Mouse (Mus musculus): Measurements from ENCODE around the gene Armcx1.
"Not testable (repeated sequence)": the region's sequence is repeated elsewhere in the genome, so short reads cannot be mapped to it uniquely, and the experiment has no call there.

The Armcx1 gene

DNA sequence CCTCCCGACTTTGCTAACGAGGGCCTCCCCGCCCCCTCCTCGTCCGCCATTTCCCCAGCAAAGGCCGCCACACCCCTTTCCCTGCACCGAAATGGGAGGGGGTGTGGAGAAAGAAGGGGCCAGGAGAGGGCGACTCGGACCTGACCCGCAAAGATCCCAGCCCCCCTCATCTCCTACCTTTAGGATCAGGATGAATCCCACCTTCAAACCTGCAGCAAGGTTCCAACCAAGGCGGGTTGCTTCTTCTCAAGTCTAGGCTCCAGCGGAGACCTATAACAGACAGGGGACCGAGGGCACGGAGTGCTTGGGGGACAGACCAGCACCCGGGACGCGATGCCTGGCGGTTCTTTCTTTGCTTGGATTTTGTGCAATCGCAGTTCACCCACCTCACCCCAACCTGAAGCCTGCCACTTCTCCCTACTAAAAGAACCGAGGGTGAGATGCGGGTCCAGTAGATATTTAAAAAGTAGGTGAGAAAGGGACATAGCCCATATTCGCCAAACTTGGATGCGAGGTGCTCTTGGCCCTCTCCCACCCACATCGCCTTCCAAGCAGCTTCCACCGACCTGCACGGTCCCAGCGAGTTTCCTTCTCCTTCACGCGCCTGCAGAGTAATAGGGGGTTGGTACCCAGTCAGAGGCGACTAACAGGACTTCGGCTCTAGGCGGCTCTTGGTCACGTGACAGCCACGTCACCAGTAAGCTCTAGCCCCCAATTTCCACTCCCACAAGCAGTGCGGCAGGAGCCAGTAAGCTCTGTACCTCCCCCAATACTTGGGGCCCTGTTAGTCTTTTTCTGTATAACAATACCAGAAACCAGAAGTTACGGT lies 33.2 kb downstream of the Armcx1 start, which contains the start of gene Armcx6:
Gene Armcx6 (minus strand): TSS at position 654 of the 829 bp plus-strand sequence.
- ChIA-PET POLR2A (interaction anchor here in 2 of 4 experiments (0.6 to 1.2 kb wide), 5 partner anchors 33 to 167 kb away, joined by 3 to 7 read pairs (median 4); partner anchors contain the start of genes Armcx1 (in 1 of the 2), Gla (in 1 of the 2) and Hnrnph2 (in 1 of the 2)), CTCF (interaction anchor here in 1 of 4 experiments (0.9 kb wide), 1 partner anchor 175 kb away, joined by 3 read pairs; no protein-coding TSS in a partner anchor)

DNA sequence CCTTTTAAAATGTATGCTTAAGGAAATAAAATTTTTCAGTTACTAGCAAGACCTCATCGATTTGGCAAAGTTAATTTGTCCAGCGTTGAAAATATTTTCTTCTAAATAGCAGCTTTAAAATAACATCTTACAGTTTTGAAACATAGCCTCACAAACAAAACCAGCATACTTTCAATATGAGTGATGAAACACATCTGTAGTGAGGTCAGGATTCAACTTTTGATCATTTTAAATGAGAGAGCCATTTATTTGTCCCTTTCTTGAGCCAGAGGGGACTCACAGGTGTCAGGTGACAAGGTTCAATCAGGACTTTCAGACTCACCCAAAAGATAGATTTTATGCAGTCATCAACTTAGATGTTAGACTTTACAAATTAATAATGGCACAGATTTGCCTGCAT lies 34.1 kb downstream of the Armcx1 start:
- POLR2A ChIA-PET, result interaction anchor here in 2 of 4 experiments (0.6 to 1.2 kb wide), 5 partner anchors 34 to 168 kb away, joined by 3 to 7 read pairs (median 4); partner anchors contain the start of genes Armcx1 (in 1 of the 2), Gla (in 1 of the 2) and Hnrnph2 (in 1 of the 2)
- CTCF ChIA-PET, result interaction anchor here in 1 of 4 experiments (0.9 kb wide), 1 partner anchor 174 kb away, joined by 3 read pairs; no protein-coding TSS in a partner anchor

- ChIA-PET CTCF (no interaction called here), POLR2A (no interaction called here)
Observed at GRCm38 (mm10) chrX:134752584-134752983, 34.8 kb downstream of the Armcx1 start.

- POLR2A ChIA-PET, result interaction anchor here in 3 of 4 experiments (0.6 to 1.4 kb wide), 5 partner anchors 36 to 1980 kb away, joined by 3 to 5 read pairs (median 4); partner anchors contain the start of genes Armcx1 (in 1 of the 3) and Rpl36a (in 1 of the 3)
- CTCF ChIA-PET, result interaction anchor here in 2 of 4 experiments (0.7 to 1.5 kb wide), 2 partner anchors 10 to 528 kb away, joined by 3 to 4 read pairs; no protein-coding TSS in a partner anchor
Observed at GRCm38 (mm10) chrX:134756434-134757292, 38.9 kb downstream of the Armcx1 start, which contains the start of gene Armcx3. TSS of gene Armcx3 (plus strand) at chrX:134756595.

- ChIA-PET CTCF (interaction anchor here in 1 of 4 experiments (1.5 kb wide), 1 partner anchor 11 kb away, joined by 4 read pairs; no protein-coding TSS in a partner anchor), POLR2A (interaction anchor here in 2 of 4 experiments (1.3 to 1.4 kb wide), 2 partner anchors 40 to 172 kb away, joined by 5 read pairs; partner anchors contain the start of genes Armcx1 (in 1 of the 2) and Rpl36a (in 1 of the 2))
Observed at GRCm38 (mm10) chrX:134757293-134757995, 39.7 kb downstream of the Armcx1 start.

- POLR2A ChIA-PET, CTCF ChIA-PET: not testable (repeated sequence)
Observed at GRCm38 (mm10) chrX:134763428-134764198, 45.9 kb downstream of the Armcx1 start.
